Mouse (Mus musculus) left cerebral cortex, adult 2 months (tissue): ENCODE measurements around the gene Ppib. TPM values are rescaled to one million over a fixed set of nuclear protein-coding genes. Genes with fewer than 3 reads are reported as not detected.

ENCODE experiments used
- DNase-seq, 2 experiments: peaks; one replicate each; pipeline ENCODE4 v3.0.0; 2021 to 2022; ENCODE audit warnings: low spot score in 2 of 2, mixed read lengths in 1 of 2; ENCODE audit errors: extremely low spot score in 1 of 2
- H3K27ac ChIP-seq: fragments of 200-600 bp; 2 replicates; pipeline ENCODE4 v1.8.1; 2022
- H3K4me3 ChIP-seq: fragments of 200-600 bp; 2 replicates; pipeline ENCODE4 v1.8.1; 2022
- CTCF ChIP-seq: fragments of 200-600 bp; IDR thresholded peaks from 2 replicates; pipeline ENCODE4 v1.8.1; 2022; ENCODE audit warnings: antibody characterized with exemption, mild to moderate bottlenecking, moderate library complexity
- intact Hi-C: fragments of 180-260 bp; cut with DNase I; formaldehyde crosslinking; loops from one replicate; pipeline ENCODE4 v1.15.1; 2025
- long read RNA-seq, 2 experiments: library from polyadenylated mRNA; stranded (forward); transcript quantifications; one replicate each; pipeline ENCODE4 v2.0.0; 2021; ENCODE audit warnings: borderline mapping rate in 2 of 2
- total RNA-seq, 2 experiments: library from RNA; stranded (reverse); gene quantifications; 2 replicates each; pipeline ENCODE4 v1.2.3; 2021

Ppib gene
- total RNA-seq = 100 to 1,000 TPM; 161 to 170 TPM
- long read RNA-seq, experiment 1, transcript Ppib-202 (4 exons, 3,305 nt) = minor isoform, 22 of 90 reads
- long read RNA-seq, experiment 1, transcript Ppib-201 (5 exons, 892 nt) = major isoform, 54 of 90 reads
- long read RNA-seq, experiment 1, partial matches to known transcripts = 2 of 90 reads
- long read RNA-seq, experiment 1, other reads (novel, unspliced or antisense) = 12 of 90 reads
- long read RNA-seq, experiment 2, transcript Ppib-201 (5 exons, 892 nt) = major isoform, 32 of 82 reads
- long read RNA-seq, experiment 2, transcript Ppib-202 (4 exons, 3,305 nt) = minor isoform, 24 of 82 reads
- long read RNA-seq, experiment 2, partial matches to known transcripts = 17 of 82 reads
- long read RNA-seq, experiment 2, other reads (novel, unspliced or antisense) = 9 of 82 reads

DNA sequence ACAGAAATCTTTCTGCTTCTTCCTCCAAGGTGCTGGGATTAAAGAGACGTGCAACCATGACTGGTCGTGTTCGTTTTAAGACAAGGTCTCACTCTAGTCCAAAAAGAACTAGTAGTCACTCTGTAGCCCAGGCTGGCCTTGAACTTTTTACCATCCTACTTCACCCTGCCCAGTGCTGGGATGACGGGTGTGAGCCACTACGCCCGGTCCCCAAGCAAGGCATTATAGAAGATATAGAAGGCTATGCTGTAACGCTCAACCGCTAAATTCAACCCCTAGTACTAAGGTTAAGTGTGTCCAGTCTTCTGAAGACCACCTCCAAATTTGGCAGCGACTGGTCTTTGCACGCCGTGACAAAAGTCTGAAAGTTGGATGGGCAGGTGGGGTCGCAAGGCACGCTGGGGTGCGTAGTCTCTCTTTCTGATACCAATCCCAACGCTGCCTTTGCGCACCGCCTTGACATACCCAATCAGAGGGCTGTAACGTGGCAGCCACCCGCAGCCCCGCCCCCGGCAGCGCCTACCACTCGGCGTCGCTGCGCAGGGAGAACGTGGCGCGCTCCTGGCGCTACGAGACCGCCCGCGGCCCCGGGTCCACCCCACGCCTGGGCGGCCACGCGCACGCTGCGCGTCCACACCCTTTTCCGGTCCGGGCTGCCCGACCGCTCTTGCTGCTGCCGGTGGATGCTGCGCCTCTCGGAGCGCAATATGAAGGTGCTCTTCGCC is at the start of gene Ppib:
Ppib (plus strand) TSS at position 640 of the 725 bp plus-strand sequence.
- DNase-seq = peak; percentile 98
- intact Hi-C loops = loop anchor here (1.0 to 5.0 kb wide), 3 partner anchors 38 to 151 kb away; partner anchors contain the start of genes Csnk1g1 and Trip4
- Histone ChIP-seq H3K4me3 (peak within 1 kb of the TSS; percentile 84), H3K27ac (peak within 1 kb of the TSS; percentile 88)
- TF ChIP-seq CTCF = no peak

DNA sequence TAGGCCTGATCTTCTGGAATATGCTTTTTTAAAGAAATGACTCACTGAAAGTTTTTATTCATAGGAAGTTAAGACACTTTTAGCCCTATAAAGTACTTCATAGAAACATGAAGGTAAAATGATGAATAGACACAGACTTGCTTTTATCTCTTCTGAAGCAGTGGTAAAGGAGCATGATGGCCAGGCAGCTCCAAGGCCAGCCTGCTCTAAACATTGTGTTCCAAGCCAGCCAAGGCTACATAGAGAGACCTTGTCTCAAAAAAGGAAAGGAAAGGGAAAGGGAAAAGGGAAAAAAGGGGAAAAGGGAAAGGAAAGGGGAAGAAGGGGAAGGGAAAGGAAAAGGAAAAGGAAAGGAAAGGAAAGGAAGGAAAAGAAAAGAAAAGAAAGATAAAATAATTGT is 39.4 kb upstream of the Ppib start:
- intact Hi-C loops = no loop called here

DNA sequence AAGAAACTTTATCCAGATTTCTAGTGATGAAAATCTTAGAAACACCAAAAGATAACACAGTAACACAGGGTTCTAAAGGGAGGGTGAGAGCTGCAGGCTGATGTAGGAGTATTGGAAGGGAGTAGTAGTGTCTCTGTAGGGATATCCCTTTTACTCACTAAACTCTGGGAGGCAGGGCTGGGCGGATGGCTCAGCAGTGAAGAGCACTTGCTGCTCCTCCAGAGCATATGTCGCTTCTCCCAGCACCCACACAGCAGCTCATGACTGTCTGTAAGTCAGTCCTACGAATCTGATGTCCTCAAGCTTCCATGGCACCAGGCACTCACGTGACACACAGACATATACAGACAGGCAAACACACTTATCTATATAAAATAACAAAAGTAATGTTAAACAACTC is 21.9 kb upstream of the Ppib start:
- peak in 1 of 2 experiments; percentile 55 for DNase-seq
- Histone ChIP-seq H3K4me3 (no peak overlapping the region), H3K27ac (peak overlapping the region; percentile 55; the same call in 1 of the 2 replicates)
- intact Hi-C loops = no loop called here
- TF ChIP-seq CTCF = no peak

More for the DNA sequence above, 39.4 kb upstream of the Ppib start:
- no peak for TF ChIP-seq CTCF
- DNase-seq = no peak
- Histone ChIP-seq H3K4me3 (no peak overlapping the region), H3K27ac (no peak overlapping the region)

DNA sequence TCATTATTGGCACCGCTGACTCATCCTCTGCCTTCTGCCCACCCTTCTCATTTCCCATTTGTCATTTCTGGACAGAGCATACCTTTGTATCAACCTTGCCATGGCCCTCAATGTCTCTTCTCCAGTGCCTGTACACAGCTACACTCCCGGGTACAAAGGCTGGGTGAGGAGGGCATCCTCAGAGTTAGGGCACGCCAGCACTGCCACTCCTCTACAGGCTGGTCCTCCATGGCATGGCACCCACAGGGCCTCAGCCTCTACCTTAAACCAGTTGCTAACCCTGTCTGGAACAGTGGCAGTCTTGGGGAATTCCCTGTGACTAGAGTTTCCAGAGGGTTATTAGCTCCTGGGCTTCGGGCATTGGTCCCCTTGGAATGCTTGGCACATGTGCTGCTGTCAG is 21.4 kb upstream of the Ppib start:
- no peak for DNase-seq
- H3K27ac ChIP-seq = peak overlapping the region; percentile 55; the same call in 1 of the 2 replicates
- intact Hi-C loops = no loop called here
- H3K4me3 ChIP-seq = no peak overlapping the region
- TF ChIP-seq CTCF = no peak

DNA sequence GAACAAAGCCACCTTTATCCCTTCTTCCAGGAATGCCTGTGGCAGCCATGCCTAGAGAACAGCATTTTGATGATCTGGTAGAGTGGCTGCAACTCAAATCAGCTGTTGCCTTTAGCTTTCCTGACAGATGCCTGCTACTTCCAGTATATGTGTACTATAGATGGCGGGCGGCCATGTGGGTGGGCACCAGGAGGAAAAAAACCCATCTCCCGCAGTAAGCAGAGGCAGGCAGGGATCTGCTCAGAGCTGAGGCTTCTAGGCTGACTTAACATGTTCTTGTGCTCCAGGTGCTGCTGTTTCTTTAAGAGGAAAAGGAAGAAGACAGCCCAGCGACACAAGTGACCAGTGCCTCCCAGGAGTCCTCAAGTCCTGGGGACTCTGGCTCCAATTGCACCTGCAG is 20.7 kb upstream of the Ppib start:
- no peak overlapping the region for H3K4me3 ChIP-seq
- H3K27ac ChIP-seq = peak overlapping the region; percentile 58
- intact Hi-C loops = no loop called here
- TF ChIP-seq CTCF = no peak
- DNase-seq = no peak

DNA sequence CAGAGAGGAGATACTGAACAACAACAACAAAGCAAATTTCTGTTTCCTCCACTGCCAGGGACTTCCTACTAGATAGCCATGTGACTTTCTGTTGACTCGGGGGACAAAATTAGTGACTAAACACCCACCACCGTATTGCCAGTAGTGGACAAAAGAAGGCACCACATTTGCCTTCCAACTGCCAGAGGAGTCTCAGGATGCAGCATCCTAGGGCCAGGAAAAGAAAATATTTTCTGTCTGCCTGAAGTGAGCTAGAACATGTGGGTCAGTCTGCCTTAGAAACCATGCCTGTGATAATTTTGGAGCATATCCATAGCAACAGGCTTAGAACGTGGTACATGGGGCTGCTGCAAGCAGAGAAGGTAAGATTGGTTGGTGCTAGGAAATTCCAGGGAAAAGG is 19.2 kb upstream of the Ppib start:
- no peak for DNase-seq
- Histone ChIP-seq H3K27ac (peak overlapping the region; percentile 58), H3K4me3 (no peak overlapping the region)
- intact Hi-C loops = no loop called here
- TF ChIP-seq CTCF = no peak

DNA sequence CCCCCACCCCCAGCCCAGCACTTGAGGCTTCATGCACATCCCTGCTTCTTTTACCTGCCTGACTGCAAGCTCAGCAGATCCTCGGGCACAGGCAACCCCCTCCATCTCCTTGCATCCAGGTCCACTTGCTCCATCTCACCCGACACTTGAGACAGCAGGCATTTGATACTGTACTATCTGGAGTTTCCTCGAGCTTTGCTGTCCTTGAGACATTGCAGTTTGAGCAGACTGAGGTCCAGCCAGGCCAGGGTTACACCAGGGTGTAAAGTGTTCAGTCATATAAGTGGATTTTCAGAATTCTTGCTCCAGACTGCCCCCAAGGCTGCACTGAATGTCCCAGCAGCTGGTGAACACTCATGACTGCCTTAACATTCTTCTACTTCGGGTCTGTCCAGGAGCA is 17.7 kb upstream of the Ppib start:
- TF ChIP-seq CTCF = no peak
- H3K27ac ChIP-seq = no peak overlapping the region
- intact Hi-C loops = no loop called here
- DNase-seq = no peak
- no peak overlapping the region for H3K4me3 ChIP-seq

DNA sequence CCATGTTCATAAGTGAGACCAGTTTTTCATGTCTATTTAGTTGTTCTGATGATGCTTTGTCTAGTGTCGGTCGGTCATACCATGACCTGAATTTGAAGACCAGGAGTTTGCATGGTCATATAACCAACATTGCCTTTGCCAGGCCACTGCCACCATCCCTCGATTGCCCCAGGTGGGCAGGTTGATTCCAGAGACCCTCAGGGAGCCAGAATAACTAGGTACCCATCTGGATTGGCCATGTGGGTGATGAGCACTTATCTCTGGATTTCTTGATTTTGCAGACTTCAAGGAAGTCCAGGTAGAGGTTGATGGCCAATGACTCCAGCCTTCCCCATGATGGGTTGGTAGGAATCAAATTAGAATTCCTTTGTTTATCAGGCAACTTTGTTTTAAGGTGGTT is 16.8 kb upstream of the Ppib start:
- H3K27ac ChIP-seq = no peak overlapping the region
- DNase-seq = no peak
- H3K4me3 ChIP-seq = no peak overlapping the region
- intact Hi-C loops = no loop called here
- TF ChIP-seq CTCF = no peak

DNA sequence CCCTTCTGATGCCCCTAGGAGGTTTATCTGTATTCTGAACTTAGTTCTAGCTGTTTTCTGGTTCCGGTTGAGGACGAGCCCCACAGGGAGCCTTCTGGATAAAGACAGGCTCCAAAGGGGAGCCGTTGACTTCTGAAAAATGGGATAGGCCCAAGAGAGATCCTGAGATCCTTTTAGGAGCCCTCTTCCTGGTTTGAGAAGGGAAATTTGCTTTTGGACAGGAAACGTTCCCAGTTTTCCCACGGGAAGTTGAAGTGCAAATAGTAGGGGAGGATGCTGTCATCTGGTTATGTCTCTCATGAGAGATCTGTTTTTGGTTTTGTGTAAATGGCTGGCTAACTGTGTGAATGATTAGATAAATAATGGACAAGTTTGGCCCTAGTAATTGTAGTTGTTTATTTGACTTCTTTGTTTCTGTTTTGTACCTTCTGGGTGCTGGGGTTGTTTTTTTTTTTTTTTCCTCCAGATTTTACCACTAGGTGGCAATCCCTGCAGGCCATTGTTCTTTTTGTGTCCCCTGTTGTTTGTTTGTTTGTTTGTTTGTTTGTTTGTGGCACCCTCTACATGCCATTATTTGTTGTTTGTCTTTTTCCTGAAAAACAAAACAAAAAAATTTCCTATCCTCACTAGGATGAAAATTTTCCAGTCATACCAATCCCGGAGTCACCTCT is 10.0 kb upstream of the Ppib start:
- intact Hi-C loops = no loop called here
- Histone ChIP-seq H3K4me3 (no peak overlapping the region), H3K27ac (no peak overlapping the region)
- no peak for DNase-seq
- peak; percentile 45 for TF ChIP-seq CTCF

DNA sequence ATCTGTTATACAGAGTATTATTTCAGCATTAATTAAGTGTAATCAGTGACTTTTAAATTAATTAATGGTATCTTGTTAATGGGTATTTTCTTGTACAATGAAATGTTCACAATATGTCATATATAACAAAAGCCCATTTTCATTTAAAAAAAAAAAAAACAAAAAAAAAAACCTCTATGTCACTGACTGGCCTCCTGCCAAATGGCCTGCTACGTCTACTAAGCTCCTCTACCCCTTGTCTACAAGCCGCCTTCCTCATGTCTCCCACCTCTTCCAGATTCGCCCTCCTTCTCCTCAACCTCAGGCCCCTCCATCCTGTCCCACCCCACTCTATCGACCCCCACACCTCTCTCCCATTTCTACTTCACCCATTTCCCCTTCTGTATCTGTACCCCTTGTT is 8.5 kb upstream of the Ppib start:
- no peak for DNase-seq
- Histone ChIP-seq H3K27ac (no peak overlapping the region), H3K4me3 (no peak overlapping the region)
- intact Hi-C loops = no loop called here
- no peak for TF ChIP-seq CTCF

DNA sequence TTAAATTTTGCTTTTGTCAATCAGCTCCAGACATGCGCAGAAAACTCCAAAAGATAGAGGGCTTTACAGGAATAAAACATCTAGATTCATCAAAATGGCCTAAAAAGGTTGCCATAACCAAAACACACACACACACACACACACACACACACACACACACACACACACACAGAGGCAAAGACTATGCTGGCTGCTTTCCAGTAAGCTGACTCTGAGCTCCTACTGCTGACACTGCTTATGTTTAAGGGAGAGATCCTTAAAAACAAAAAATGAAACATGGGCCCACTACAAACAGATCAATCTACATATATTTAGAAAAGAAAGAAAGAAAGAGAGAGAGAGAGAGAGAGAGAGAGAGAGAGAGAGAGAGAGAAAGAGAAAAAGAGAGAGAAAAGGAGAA is 7.3 kb upstream of the Ppib start:
- no peak overlapping the region for H3K27ac ChIP-seq
- no peak overlapping the region for H3K4me3 ChIP-seq
- intact Hi-C loops = no loop called here
- no peak for DNase-seq
- no peak for TF ChIP-seq CTCF

DNA sequence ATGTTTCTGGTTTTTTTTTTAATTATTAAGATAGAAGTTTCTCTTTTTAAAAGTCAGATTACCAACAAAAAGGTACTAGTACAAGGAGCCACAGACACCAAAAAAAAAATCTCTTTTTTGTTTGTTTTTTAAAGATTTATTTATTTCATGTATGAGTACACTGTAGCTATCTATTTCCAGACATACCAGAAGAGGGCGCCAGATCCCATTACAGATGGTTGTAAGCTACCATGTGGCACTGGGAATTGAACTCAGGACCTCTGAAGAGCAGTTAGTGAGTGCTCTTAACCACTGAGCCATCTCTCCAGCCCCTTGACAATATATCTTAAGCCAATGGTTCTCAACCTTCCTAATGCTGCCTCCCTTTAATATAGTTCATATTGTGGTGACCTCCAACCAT is 6.4 kb upstream of the Ppib start:
- H3K27ac ChIP-seq = no peak overlapping the region
- intact Hi-C loops = no loop called here
- TF ChIP-seq CTCF = no peak; the same call in 1 of the 2 replicates
- no peak for DNase-seq
- H3K4me3 ChIP-seq = no peak overlapping the region
